Mouse (Mus musculus): Measurements from ENCODE around the gene Gm17304. TPM values are rescaled to one million over a fixed set of nuclear protein-coding genes. Genes with fewer than 3 reads are reported as not detected.

Gene Gm17304
- not detected for polyA plus RNA-seq (2015; fragmentation: Illumina TruSeq; extraction: RNeasy Lipid Tissue Mini Kit (QIAGEN cat#74804); ENCODE audit: low read depth, low replicate concordance)

GRCm38 (mm10) chr5:106608798-106609197 is at the start of gene Gm17304:
Gm17304 (plus strand) TSS chr5:106609098.

Other genes starting within 250 kb of the Gm17304 start
- 0.45 TPM for gene Barhl2, start 150.9 kb upstream of the Gm17304 start, polyA plus RNA-seq (2015; fragmentation: Illumina TruSeq; extraction: RNeasy Lipid Tissue Mini Kit (QIAGEN cat#74804); ENCODE audit: low read depth, low replicate concordance)
- gene Zfp644, start 88.2 kb downstream of the Gm17304 start, polyA plus RNA-seq (2015; fragmentation: Illumina TruSeq; extraction: RNeasy Lipid Tissue Mini Kit (QIAGEN cat#74804); ENCODE audit: low read depth, low replicate concordance) = 47.1 TPM